Mouse (Mus musculus): Measurements from ENCODE around the gene Exph5.
A peak's percentile ranks its signal among the peaks of the same experiment; 100 is the strongest.

Exph5 gene

GRCm38 (mm10) chr9:53404753-53405722 lies 103.6 kb downstream of the Exph5 start:
- no peak for TF ChIP-seq POU5F1 (IDR thresholded peaks at IDR 0.05; ENCODE audit: borderline replicate concordance, low read length)
- TF ChIP-seq CTCF (conservative IDR thresholded peaks at IDR 0.05; ENCODE audit: low read length) = no peak
- TF ChIP-seq NANOG (IDR thresholded peaks at IDR 0.05; ENCODE audit: borderline replicate concordance, low read length) = no peak
- Histone ChIP-seq H3K4me3 (replicated peaks; ENCODE audit: low read length) (peak overlapping the region; percentile 82), H3K36me3 (ENCODE audit: insufficient read depth, low read length) (no peaks in the 10 kb centered on the region)

DNA sequence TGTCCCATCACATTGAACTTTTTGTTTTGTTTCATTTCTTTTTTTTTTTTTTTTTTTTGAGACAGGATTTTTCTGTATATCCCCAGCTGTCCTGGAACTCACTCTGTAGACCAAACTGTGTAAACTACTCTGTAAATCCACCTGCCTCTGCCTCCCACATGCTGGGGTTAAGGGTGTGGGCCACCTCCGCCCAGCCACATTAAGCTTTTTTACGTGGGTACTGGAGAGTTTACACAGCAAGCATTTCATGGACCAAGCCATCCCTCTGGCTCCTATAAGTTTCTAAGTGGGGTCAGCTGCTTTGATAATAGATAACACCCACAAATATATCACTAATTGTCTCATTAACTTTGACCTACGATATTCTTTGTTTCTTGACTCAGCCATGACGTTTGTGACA lies 107.1 kb downstream of the Exph5 start:
- Histone ChIP-seq H3K4me3 (replicated peaks; ENCODE audit: low read length) (no peak overlapping the region), H3K9me3 (ENCODE audit: low read length) (no peaks in the 10 kb centered on the region), H3K36me3 (ENCODE audit: insufficient read depth, low read length) (no peaks in the 10 kb centered on the region), H3K27me3 (ENCODE audit: insufficient read depth, low read length) (no peaks in the 10 kb centered on the region), H3K4me1 (replicated peaks; ENCODE audit: low read depth, low read length) (peaks cover 35% of the 10 kb centered on the region)
- TF ChIP-seq NANOG (IDR thresholded peaks at IDR 0.05; ENCODE audit: borderline replicate concordance, low read length) (no peak), CTCF (conservative IDR thresholded peaks at IDR 0.05; ENCODE audit: low read length) (no peak), POU5F1 (IDR thresholded peaks at IDR 0.05; ENCODE audit: borderline replicate concordance, low read length) (no peak)

More at GRCm38 (mm10) chr9:53404753-53405722, 103.6 kb downstream of the Exph5 start:
- Histone ChIP-seq H3K4me1 (replicated peaks; ENCODE audit: low read depth, low read length) (peaks cover 55% of the 10 kb centered on the region), H3K27me3 (ENCODE audit: insufficient read depth, low read length) (no peaks in the 10 kb centered on the region), H3K9me3 (ENCODE audit: low read length) (no peaks in the 10 kb centered on the region)

DNA sequence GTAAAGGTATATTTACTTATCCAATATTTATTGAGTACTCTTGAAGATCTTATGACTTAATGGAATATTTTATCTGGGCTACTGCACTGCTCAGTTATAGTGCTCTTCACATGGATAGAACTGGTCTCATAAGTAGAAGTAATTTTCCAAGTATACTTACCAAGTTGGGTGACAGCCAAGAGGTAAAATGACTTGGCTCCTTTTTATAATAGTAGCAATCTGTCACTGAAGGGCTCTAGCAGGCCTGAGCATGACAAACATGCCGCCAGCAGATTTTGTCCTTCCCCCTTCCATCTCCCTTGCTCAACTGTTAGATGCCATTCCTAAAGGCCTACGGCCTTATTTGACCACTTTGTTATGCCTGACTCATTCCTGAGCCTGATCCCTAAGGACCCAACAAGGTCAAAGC lies 107.5 kb downstream of the Exph5 start:
- TF ChIP-seq NANOG (IDR thresholded peaks at IDR 0.05; ENCODE audit: borderline replicate concordance, low read length) (no peak), POU5F1 (IDR thresholded peaks at IDR 0.05; ENCODE audit: borderline replicate concordance, low read length) (no peak), CTCF (conservative IDR thresholded peaks at IDR 0.05; ENCODE audit: low read length) (no peak)
- Histone ChIP-seq H3K27me3 (ENCODE audit: insufficient read depth, low read length) (no peaks in the 10 kb centered on the region), H3K4me1 (replicated peaks; ENCODE audit: low read depth, low read length) (peaks cover 35% of the 10 kb centered on the region), H3K9me3 (ENCODE audit: low read length) (no peaks in the 10 kb centered on the region), H3K36me3 (ENCODE audit: insufficient read depth, low read length) (no peaks in the 10 kb centered on the region), H3K4me3 (replicated peaks; ENCODE audit: low read length) (no peak overlapping the region)

GRCm38 (mm10) chr9:53409427-53409826 lies 108.0 kb downstream of the Exph5 start:
- H3K4me3 ChIP-seq (replicated peaks; ENCODE audit: low read length) = no peak overlapping the region
- H3K9me3 ChIP-seq (ENCODE audit: low read length) = no peaks in the 10 kb centered on the region
- no peaks in the 10 kb centered on the region for H3K27me3 ChIP-seq (ENCODE audit: insufficient read depth, low read length)
- peaks cover 35% of the 10 kb centered on the region for H3K4me1 ChIP-seq (replicated peaks; ENCODE audit: low read depth, low read length)
- H3K36me3 ChIP-seq (ENCODE audit: insufficient read depth, low read length) = no peaks in the 10 kb centered on the region
- TF ChIP-seq NANOG (IDR thresholded peaks at IDR 0.05; ENCODE audit: borderline replicate concordance, low read length) (no peak), CTCF (conservative IDR thresholded peaks at IDR 0.05; ENCODE audit: low read length) (no peak), POU5F1 (IDR thresholded peaks at IDR 0.05; ENCODE audit: borderline replicate concordance, low read length) (no peak)

DNA sequence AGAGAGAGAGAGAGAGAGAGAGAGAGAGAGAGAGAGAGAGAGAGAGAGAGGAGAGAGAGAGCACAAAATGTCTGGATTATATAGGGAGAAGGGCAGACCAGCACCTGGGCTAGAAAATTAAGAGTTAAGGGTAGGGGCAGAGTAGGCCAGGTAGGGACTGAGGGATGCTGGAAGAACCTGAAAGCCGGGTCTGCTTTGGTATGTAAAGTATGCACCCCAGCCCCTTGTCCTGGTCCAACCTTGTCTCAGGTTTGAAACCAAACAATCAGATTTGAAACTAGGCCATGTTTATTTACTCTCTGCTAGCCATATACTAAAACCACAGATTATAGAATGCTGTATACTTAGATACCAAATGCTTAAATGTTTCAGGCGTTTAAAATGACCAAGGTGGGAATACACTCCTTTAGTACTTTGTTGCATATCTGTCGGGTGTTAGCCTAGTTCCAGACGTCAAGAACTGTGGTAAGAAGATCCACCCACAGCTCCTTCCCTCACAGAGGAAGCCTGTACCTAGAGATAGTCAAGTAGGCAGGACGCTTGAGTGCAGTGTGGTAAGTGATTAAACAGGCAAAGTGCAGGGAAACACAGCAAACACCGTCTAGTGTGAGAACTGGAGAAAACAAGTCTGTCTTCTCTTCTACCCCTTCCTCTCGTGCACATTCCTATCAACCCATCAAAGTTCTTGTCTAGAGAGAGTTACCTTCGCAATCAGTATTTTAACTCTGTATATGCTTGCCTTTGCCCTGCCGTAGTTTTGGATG lies 120.8 kb downstream of the Exph5 start:
- no peaks in the 10 kb centered on the region for H3K36me3 ChIP-seq (ENCODE audit: insufficient read depth, low read length)
- peaks cover 12% of the 10 kb centered on the region for H3K9me3 ChIP-seq (ENCODE audit: low read length)
- H3K27me3 ChIP-seq (ENCODE audit: insufficient read depth, low read length) = no peaks in the 10 kb centered on the region
- TF ChIP-seq NANOG (IDR thresholded peaks at IDR 0.05; ENCODE audit: borderline replicate concordance, low read length) (no peak), POU5F1 (IDR thresholded peaks at IDR 0.05; ENCODE audit: borderline replicate concordance, low read length) (no peak), CTCF (conservative IDR thresholded peaks at IDR 0.05; ENCODE audit: low read length) (no peak)
- H3K4me3 ChIP-seq (replicated peaks; ENCODE audit: low read length) = no peak overlapping the region
- no peaks in the 10 kb centered on the region for H3K4me1 ChIP-seq (replicated peaks; ENCODE audit: low read depth, low read length)

DNA sequence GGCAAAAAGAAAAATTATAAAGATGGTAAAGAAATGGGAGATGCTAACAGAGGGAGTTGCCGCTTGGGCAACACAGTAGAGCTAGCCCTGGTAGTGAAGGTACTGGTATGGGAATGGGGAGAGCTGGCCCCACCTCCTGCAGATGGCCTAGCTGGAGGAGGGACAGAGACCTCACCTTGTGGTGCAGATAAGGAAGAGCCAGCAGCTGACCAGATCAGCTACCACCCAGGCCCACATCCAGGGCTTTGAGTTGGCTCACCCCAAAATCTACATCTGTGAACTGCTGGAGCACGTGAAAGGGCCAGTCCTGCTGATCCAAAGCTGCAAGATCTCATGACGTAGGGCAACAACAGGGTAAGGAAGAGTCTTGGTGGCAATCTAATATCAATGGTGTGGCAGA lies 125.3 kb downstream of the Exph5 start:
- H3K36me3 ChIP-seq (ENCODE audit: insufficient read depth, low read length) = no peaks in the 10 kb centered on the region
- no peaks in the 10 kb centered on the region for H3K27me3 ChIP-seq (ENCODE audit: insufficient read depth, low read length)
- no peaks in the 10 kb centered on the region for H3K4me1 ChIP-seq (replicated peaks; ENCODE audit: low read depth, low read length)
- H3K4me3 ChIP-seq (replicated peaks; ENCODE audit: low read length) = no peak overlapping the region
- H3K9me3 ChIP-seq (ENCODE audit: low read length) = no peaks in the 10 kb centered on the region
- TF ChIP-seq CTCF (conservative IDR thresholded peaks at IDR 0.05; ENCODE audit: low read length) (no peak), NANOG (IDR thresholded peaks at IDR 0.05; ENCODE audit: borderline replicate concordance, low read length) (no peak), POU5F1 (IDR thresholded peaks at IDR 0.05; ENCODE audit: borderline replicate concordance, low read length) (no peak)

Measured in E14TG2a.4 (cell line).